Comparison of ENCODE assay signal across 8 mouse cellular contexts in genomic region chr8:13740817-13741613, GRCm38 (mm10). TPM values are rescaled to one million over a fixed set of nuclear protein-coding genes. Genes with fewer than 3 reads are reported as not detected.
DNase-seq lines count a peak whose midpoint lies in the region; ATAC-seq and TF ChIP-seq lines count a peak whose summit lies in the region.
"Had no signal": no experiment of that assay in that cellular context is flagged by ENCODE, and none has a peak within 500 bp of the region (broad histone marks: within the 10 kb centered on the region; RNA-seq: fewer than 3 reads in every experiment).

No protein-coding gene starts in this region.

- H3K9ac ChIP-seq in embryonic facial prominence, embryonic 13.5 days: no peak overlapping the region
- H3K9ac ChIP-seq in liver, embryonic 16.5 days (ENCODE audit: low read depth, low read length): peak overlapping the region; percentile 32; the same call in 1 of the 2 replicates
- H3K9ac ChIP-seq in forebrain, embryonic 11.5 days (ENCODE audit: low read length): no peak overlapping the region

- no peak for ATAC-seq in embryonic facial prominence, embryonic 13.5 days (ENCODE audit: insufficient number of reproducible peaks, insufficient read depth, low FRiP score, low TSS enrichment, low read depth)
- peak; percentile 96 for ATAC-seq in liver, embryonic 16.5 days (ENCODE audit: low read depth)
- no peak for ATAC-seq in forebrain, embryonic 11.5 days (replicated peaks; ENCODE audit: low FRiP score)

- H3K36me3 ChIP-seq in kidney, adult 2 months (ENCODE audit: control insufficient read depth, insufficient read depth, low read length): no peaks in the 10 kb centered on the region
- H3K36me3 ChIP-seq in embryonic facial prominence, embryonic 13.5 days: no peaks in the 10 kb centered on the region
- no peaks in the 10 kb centered on the region for H3K36me3 ChIP-seq in liver, embryonic 16.5 days (ENCODE audit: control insufficient read depth, insufficient read depth)
- no peaks in the 10 kb centered on the region for H3K36me3 ChIP-seq in forebrain, embryonic 11.5 days (ENCODE audit: control insufficient read depth, insufficient read depth, low read length)
- H3K36me3 ChIP-seq: forebrain, embryonic 10.5 days had no signal

- no peak for DNase-seq in kidney, adult 2 months
- DNase-seq in kidney, postnatal 25 days: no peak
- no peak for DNase-seq in frontal cortex, postnatal 25 days (ENCODE audit: low spot score in 2 of 2)
- DNase-seq in forebrain, embryonic 11.5 days (ENCODE audit: low spot score): no peak

- H3K27me3 ChIP-seq in kidney, adult 2 months (replicated peaks; ENCODE audit: control insufficient read depth, insufficient read depth, low read length): no peaks in the 10 kb centered on the region
- no peaks in the 10 kb centered on the region for H3K27me3 ChIP-seq in embryonic facial prominence, embryonic 13.5 days
- no peaks in the 10 kb centered on the region for H3K27me3 ChIP-seq in liver, embryonic 16.5 days (ENCODE audit: control insufficient read depth, insufficient read depth, low read depth, low read length)
- H3K27me3 ChIP-seq in forebrain, embryonic 11.5 days (ENCODE audit: control insufficient read depth, insufficient read depth, low read length): no peaks in the 10 kb centered on the region

- TF ChIP-seq CTCF in kidney, adult 2 months (conservative IDR thresholded peaks at IDR 0.05; ENCODE audit: insufficient read depth, insufficient read length, low read depth, low read length): no peak

- no peak overlapping the region for H3K4me2 ChIP-seq in embryonic facial prominence, embryonic 13.5 days
- H3K4me2 ChIP-seq in liver, embryonic 16.5 days (ENCODE audit: low read depth, low read length): peak overlapping the region; percentile 51
- no peak overlapping the region for H3K4me2 ChIP-seq in forebrain, embryonic 11.5 days (ENCODE audit: low read depth, low read length, severe bottlenecking)

- no peaks in the 10 kb centered on the region for H3K9me3 ChIP-seq in embryonic facial prominence, embryonic 13.5 days
- H3K9me3 ChIP-seq in liver, embryonic 16.5 days (replicated peaks; ENCODE audit: control insufficient read depth, low read length): no peaks in the 10 kb centered on the region
- no peaks in the 10 kb centered on the region for H3K9me3 ChIP-seq in forebrain, embryonic 11.5 days (ENCODE audit: control insufficient read depth, low read length)
- H3K9me3 ChIP-seq: forebrain, embryonic 10.5 days had no signal

- H3K27ac ChIP-seq in kidney, adult 2 months (ENCODE audit: insufficient read depth, low read depth, low read length): peak overlapping the region; percentile 37; the same call in 1 of the 2 replicates
- H3K27ac ChIP-seq in brown adipose tissue, adult 24 weeks (replicated peaks; ENCODE audit: low read depth, low read length): 0 out of 2 replicates have a peak overlapping the region, but pooled peaks have one; percentile 51
- H3K27ac ChIP-seq in embryonic facial prominence, embryonic 13.5 days: peak overlapping the region; percentile 48
- peak overlapping the region; percentile 80 for H3K27ac ChIP-seq in liver, embryonic 16.5 days (ENCODE audit: low read length)
- no peak overlapping the region for H3K27ac ChIP-seq in forebrain, embryonic 11.5 days (ENCODE audit: low read depth, low read length)
- H3K27ac ChIP-seq: forebrain, embryonic 10.5 days had no signal

- H3K4me3 ChIP-seq in kidney, adult 2 months (ENCODE audit: insufficient read depth, low read depth, low read length): no peak overlapping the region
- H3K4me3 ChIP-seq in brown adipose tissue, adult 24 weeks (ENCODE audit: insufficient read depth, low read depth, low read length): no peak overlapping the region
- no peak overlapping the region for H3K4me3 ChIP-seq in embryonic facial prominence, embryonic 13.5 days
- no peak overlapping the region for H3K4me3 ChIP-seq in liver, embryonic 16.5 days (ENCODE audit: low read depth, low read length)
- no peak overlapping the region for H3K4me3 ChIP-seq in forebrain, embryonic 11.5 days (ENCODE audit: low read depth, low read length)
- H3K4me3 ChIP-seq: forebrain, embryonic 10.5 days had no signal

- WGBS in kidney, adult 2 months: 70% methylated on average over 7 of the region's 7 CpGs
- 80% methylated on average over 7 of the region's 7 CpGs for WGBS in embryonic facial prominence, embryonic 13.5 days
- WGBS in liver, embryonic 16.5 days (ENCODE audit: insufficient replicate concordance): 29% methylated on average over 7 of the region's 7 CpGs
- WGBS in forebrain, embryonic 11.5 days: 87% methylated on average over 7 of the region's 7 CpGs

- H3K4me1 ChIP-seq in kidney, adult 2 months (ENCODE audit: control insufficient read depth, insufficient read depth, low read length): no peaks in the 10 kb centered on the region
- H3K4me1 ChIP-seq in brown adipose tissue, adult 24 weeks (ENCODE audit: control insufficient read depth, insufficient read depth, insufficient read length, low read length): peaks cover 3% of the 10 kb centered on the region; the same call in 1 of the 2 replicates
- H3K4me1 ChIP-seq in embryonic facial prominence, embryonic 13.5 days: no peaks in the 10 kb centered on the region; the same call in 1 of the 2 replicates
- peaks cover 25% of the 10 kb centered on the region for H3K4me1 ChIP-seq in liver, embryonic 16.5 days (ENCODE audit: control insufficient read depth, low read depth, low read length)
- H3K4me1 ChIP-seq in forebrain, embryonic 11.5 days (replicated peaks; ENCODE audit: control insufficient read depth, insufficient read depth, low read length): no peaks in the 10 kb centered on the region
- H3K4me1 ChIP-seq: forebrain, embryonic 10.5 days had no signal

- TF ChIP-seq POLR2A in kidney, adult 2 months (IDR thresholded peaks at IDR 0.05; ENCODE audit: low read depth, low read length): no peak

RNA-seq across cellular contexts. Expression of gene Cdc16, which starts 16.5 kb away (rescaled TPM):
- polyA plus RNA-seq in kidney, adult 2 months (2012; rRNA removed): 30.2 and 33.1 TPM in 2 replicates
- 20.9 and 35.8 TPM in 2 replicates for polyA plus RNA-seq in brown adipose tissue, adult 24 weeks (2012; ENCODE audit: insufficient read depth, insufficient read length, missing spikeins)
- 217 and 222 TPM in 2 replicates for polyA plus RNA-seq in embryonic facial prominence, embryonic 13.5 days (2015; fragmentation: Nextera tagmentation; extraction: Ambion mirVana)
- 40.1 and 41.2 TPM in 2 replicates for polyA plus RNA-seq in liver, embryonic 16.5 days (2015; fragmentation: Nextera tagmentation; extraction: Ambion mirVana)
- 245 and 247 TPM in 2 replicates for polyA plus RNA-seq in forebrain, embryonic 11.5 days (2014; fragmentation: Nextera tagmentation; extraction: Ambion mirVana)

RNA-seq across cellular contexts. Expression of gene Cfap97d2, which starts 35.3 kb away (rescaled TPM):
- polyA plus RNA-seq in kidney, adult 2 months (2012; rRNA removed): not detected in 2 replicates
- not detected in 2 replicates for polyA plus RNA-seq in brown adipose tissue, adult 24 weeks (2012; ENCODE audit: insufficient read depth, insufficient read length, missing spikeins)
- polyA plus RNA-seq in embryonic facial prominence, embryonic 13.5 days (2015; fragmentation: Nextera tagmentation; extraction: Ambion mirVana): 0.15 TPM in 1 of 2 replicates, not detected in the other
- polyA plus RNA-seq in liver, embryonic 16.5 days (2015; fragmentation: Nextera tagmentation; extraction: Ambion mirVana): not detected in 2 replicates
- polyA plus RNA-seq in forebrain, embryonic 11.5 days (2014; fragmentation: Nextera tagmentation; extraction: Ambion mirVana): 0.96 and 1.3 TPM in 2 replicates

RNA-seq across cellular contexts. Expression of gene Upf3a, which starts 44.4 kb away (rescaled TPM):
- polyA plus RNA-seq in kidney, adult 2 months (2012; rRNA removed): 7.1 and 8.1 TPM in 2 replicates
- polyA plus RNA-seq in brown adipose tissue, adult 24 weeks (2012; ENCODE audit: insufficient read depth, insufficient read length, missing spikeins): 20.7 and 23.4 TPM in 2 replicates
- 43.3 and 46.0 TPM in 2 replicates for polyA plus RNA-seq in embryonic facial prominence, embryonic 13.5 days (2015; fragmentation: Nextera tagmentation; extraction: Ambion mirVana)
- polyA plus RNA-seq in liver, embryonic 16.5 days (2015; fragmentation: Nextera tagmentation; extraction: Ambion mirVana): 10.0 and 11.5 TPM in 2 replicates
- polyA plus RNA-seq in forebrain, embryonic 11.5 days (2014; fragmentation: Nextera tagmentation; extraction: Ambion mirVana): 42.9 and 45.4 TPM in 2 replicates
